Mouse (Mus musculus): Measurements from ENCODE around the gene Rabl3.

The Rabl3 gene

DNA sequence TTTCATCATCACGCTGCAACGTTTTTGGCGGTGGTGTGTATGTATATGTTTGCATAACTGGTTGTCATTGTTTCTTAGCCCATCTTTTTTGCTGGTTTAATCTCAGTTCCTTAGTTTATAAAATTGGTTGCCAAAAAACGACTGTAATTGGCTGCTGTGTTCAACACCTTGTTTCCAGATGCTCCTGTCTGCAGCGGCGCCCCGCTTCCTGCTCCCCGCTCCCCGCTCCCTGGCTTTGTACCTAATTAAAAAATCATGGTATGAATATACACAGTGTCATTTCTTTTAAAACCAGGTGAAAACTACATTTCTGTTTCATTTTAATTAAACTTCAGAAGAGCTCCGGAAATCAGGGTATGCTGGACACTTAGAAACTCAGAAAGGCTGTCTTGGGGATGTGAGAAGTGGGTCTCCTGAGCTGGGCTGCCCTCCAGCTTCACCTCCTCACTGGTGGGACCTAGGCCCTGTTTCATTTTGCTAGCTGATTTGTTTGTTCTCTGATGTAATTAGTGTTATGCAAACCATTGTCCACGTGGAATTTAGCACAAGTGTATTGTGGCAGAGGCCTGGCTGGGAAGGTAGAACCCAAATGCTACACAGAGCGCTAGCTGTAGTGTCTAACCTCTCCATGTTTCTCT lies 32.6 kb downstream of the Rabl3 start:
- TF ChIP-seq GATA4 (IDR thresholded peaks at IDR 0.05; ENCODE audit: insufficient replicate concordance, low read length): no peak

DNA sequence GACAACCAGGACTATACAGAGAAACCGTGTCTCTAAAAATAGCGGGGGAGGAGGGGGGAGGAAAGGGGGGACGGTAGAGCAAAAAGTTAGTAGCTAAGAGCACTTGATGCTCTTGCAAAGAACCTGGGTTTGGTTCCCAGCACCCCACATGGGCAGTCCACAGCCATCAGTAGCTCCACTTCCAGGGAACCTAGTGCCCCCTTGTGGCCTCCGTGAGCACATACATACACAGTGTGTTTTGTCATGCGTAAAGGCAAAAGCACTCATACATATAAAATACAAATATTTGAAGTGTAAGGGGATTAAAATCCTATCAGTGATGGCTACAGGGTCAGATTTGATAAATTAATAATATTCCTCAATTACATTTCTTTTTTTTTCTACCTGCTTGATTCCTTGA lies 33.4 kb downstream of the Rabl3 start:
- no peak for TF ChIP-seq GATA4 (IDR thresholded peaks at IDR 0.05; ENCODE audit: insufficient replicate concordance, low read length)

DNA sequence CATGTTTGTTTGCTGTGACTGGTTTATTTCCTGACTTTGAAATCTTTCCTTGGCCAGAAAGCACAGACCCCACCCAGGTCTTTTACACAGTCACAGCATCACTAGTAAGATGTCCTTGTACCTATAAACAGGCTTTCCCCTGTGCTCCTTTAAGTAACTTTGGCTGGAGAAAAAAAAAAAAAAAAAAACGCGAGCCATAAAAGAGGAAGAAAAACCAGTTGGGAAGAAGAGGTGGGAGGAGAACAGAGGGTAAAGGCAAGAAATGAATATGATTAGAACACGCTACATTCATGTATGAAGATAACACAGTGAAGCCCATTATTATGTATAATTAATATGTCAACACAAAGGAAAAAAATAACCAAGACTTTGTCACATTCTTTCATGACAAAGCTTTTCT lies 35.6 kb downstream of the Rabl3 start:
- TF ChIP-seq GATA4 (IDR thresholded peaks at IDR 0.05; ENCODE audit: insufficient replicate concordance, low read length): no peak

DNA sequence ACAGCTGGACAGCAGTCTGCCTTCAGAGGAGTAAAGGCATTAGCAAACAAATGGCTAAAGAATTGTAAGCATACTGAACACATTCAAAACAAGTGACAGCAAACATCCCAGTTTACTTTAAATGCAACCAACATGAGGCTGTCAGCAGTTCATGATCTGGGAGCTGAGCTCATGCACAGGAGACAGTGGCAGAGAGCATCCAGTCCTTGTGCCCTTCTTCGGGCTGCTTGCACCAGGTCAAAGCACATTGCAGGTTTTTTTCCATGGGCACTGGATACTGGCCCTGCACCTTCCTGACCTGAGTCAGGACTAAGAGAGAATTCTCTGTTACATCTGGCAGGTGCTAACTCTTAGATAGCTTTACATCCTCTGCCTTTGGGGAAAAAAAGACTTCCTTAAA lies 39.9 kb downstream of the Rabl3 start:
- TF ChIP-seq GATA4 (IDR thresholded peaks at IDR 0.05; ENCODE audit: insufficient replicate concordance, low read length): peak; percentile 27; the same call in 1 of the 2 replicates

DNA sequence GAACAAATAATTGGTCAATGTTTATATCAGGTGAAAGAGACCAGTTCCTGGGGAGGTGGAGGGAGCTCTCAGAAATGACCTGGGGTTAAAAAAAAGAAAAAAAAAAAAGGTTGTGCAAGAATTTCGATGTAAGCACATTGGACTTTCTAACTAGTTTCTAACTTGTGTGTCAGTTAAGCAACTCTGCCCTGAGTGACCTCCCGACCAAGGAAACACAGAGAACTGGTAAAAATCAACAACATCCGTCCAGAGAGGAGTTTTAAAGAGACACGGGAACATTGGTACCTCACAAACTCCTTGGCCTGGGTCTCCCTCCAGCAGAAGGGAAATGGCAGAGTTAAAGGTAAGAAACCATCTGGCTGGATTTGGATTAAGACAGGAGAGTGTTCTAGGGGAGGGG lies 40.3 kb downstream of the Rabl3 start, which contains the start of gene Hgd:
Gene Hgd, plus strand, starts transcription at position 160 of the 400 bp plus-strand sequence.
- no peak for TF ChIP-seq GATA4 (IDR thresholded peaks at IDR 0.05; ENCODE audit: insufficient replicate concordance, low read length)

DNA sequence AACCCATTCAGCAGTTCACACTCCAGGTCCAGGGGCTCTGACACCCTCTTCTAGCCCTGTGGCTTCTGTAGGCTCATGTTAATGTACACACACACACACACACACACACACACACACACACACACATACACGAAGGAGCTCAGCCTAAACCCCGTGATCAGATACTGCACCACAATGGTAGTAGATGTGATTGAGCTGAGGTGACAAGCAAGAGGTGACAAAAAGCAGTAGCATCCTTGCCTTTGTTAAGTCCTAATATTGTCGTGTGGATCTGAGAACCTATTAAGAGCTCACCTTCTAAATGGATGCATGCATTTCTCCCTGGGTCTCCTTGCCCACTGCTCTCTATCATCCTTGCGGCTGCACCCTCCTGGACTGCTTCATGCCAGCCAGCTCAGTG lies 41.0 kb downstream of the Rabl3 start:
- no peak for TF ChIP-seq GATA4 (IDR thresholded peaks at IDR 0.05; ENCODE audit: insufficient replicate concordance, low read length)

DNA sequence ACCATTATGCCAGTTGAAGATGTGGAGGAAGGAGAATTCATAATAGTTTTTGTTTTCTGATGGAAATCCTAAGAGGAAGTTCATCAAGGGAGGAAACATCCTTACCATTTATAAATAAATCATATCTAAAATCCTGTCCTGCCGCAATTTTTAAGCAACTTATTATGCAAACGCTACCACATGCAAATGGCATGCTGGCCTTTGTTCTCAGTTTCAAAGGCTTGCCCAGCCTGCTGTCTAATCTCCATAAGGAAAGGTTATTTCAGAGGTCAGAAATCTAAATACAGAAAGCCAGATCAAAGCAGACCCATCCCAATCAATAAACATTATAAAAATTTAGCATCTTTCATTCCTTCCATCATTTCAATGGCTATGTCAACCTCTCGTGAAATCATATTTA lies 42.2 kb downstream of the Rabl3 start:
- no peak for TF ChIP-seq GATA4 (IDR thresholded peaks at IDR 0.05; ENCODE audit: insufficient replicate concordance, low read length)

DNA sequence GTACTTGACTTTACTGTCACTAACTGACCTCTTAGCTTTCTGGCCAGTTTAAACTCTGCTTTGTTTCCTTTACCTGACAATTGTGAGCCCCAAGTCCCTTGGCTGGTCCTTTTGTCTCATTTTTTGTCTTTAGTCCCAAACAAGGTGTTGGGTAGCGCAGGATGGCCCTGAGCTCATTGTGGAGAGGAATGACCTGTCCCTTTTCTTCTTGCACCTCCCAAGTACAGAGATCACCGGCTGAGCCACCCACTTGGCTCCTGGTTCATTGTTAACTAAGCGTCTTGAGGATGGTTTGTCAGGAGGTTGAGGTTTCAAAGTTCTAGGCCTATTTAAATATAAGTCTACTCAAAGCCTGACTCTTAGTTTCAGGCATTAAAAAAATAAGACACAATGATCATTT lies 43.6 kb downstream of the Rabl3 start:
- no peak for TF ChIP-seq GATA4 (IDR thresholded peaks at IDR 0.05; ENCODE audit: insufficient replicate concordance, low read length)

DNA sequence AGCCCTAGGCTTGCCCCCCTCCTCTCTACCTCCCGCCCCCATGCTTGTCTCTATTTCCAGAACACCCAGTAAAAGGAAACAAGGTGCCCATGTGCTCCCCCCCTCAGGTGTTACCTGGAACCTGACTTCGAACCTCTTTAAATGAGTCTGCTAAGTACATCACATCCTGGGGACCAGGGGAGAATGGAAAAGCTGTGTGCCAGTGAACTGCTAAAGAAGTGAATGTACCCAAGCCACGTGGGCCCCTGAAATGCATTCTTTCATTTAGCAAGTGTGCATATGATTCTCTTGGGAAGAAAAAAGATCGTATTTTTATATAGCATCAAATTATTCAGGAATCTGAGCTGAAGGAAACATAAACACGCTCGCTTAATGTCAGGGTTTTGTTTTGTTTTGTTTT lies 44.1 kb downstream of the Rabl3 start:
- no peak for TF ChIP-seq GATA4 (IDR thresholded peaks at IDR 0.05; ENCODE audit: insufficient replicate concordance, low read length)

DNA sequence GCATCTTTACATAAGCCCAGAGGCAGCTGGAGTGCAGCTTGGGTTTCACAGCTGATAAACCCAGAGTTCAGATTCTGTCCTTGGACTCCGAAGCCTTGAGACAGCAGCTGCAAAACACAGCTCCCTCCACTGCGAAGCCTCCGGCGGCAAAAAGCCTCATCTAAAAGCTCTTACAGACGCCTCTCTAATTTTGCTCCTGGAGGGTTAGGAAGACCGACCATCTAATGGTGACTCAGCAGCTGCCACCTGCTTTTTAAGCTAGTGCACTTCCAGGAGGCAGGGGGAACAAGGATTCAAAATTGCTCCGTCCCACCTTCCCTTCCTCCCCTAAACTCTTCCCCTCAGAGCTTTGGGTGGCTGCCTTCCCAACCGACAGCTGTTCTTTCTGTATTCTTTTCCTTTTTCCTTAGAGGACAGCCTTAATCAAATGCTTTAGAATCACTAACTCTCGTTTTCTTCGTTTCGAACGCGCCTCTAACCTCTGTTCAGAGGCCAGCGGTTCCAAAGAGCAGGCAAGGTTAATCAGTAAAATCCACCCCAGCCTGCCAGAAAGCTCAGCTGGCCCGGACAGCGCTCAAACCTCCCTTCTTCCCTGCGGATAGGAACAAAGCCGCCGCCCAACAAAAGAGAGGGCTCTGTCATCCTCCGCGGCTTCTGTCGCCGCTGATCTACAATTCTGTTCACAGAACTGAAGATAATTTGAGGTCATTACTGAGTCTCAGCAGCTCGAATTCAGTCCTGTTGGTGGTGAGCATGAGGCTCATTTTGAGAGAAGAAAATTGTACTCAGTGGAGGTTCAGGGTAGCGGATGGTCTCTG lies 44.7 kb downstream of the Rabl3 start:
- TF ChIP-seq GATA4 (IDR thresholded peaks at IDR 0.05; ENCODE audit: insufficient replicate concordance, low read length): no peak

DNA sequence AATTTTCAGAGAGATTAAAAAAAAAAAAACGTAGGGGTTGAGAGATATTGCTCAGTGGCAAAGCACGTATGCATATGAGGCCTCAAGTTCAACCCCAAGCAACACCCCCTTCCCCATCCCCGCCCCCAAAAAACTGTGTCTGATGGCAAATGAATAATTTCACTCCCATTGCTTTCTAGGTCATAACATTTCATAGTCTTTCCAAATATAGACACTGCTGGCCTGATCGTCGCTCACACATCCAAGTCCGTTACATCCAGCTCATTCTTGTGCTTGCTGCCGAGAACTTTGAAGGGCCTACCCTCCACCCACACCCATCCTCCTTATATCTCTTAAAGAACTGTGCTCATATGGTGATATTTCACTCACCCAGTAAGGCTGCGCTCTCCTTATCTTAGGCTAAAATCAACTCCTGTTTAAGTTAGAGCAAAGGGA lies 45.5 kb downstream of the Rabl3 start:
- TF ChIP-seq GATA4 (IDR thresholded peaks at IDR 0.05; ENCODE audit: insufficient replicate concordance, low read length): no peak

DNA sequence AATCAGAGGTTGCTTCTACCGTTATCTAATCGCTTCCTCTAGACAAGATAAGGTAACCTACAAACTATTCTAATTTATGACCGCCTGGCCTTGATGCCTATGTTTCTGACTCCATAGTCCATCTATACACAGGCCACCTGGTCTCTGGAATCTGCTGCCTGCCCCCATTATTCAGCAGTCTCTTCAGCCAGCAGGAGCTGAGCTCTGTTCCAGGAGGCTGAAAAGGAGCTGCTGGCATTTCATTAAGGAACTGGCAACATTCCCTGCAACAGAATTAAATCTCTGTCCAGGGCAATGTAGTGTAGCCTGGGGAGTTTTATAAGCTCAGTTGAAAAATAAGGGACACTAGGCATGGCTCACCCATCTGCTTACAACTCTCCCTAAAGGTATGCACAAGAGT lies 51.2 kb downstream of the Rabl3 start:
- TF ChIP-seq GATA4 (IDR thresholded peaks at IDR 0.05; ENCODE audit: insufficient replicate concordance, low read length): no peak

DNA sequence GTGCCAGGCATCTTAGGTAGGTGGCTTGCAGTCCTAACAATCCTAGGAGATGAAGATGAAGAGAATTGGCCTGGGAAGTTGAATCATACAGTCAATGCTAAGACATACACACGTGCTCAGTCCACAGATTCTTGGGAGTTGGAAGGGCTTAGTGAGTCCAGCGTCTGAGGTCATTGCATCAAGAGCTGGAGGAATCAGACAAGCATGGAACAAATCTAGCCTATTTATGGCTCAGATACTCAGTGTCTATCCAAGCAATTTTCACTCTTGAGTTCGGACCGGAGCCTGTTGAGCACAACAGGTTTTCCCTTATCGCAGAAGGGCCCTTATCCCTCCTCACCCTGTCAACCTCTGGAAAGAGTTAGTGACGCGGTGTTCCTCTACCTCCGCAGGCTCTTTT lies 51.9 kb downstream of the Rabl3 start:
- TF ChIP-seq GATA4 (IDR thresholded peaks at IDR 0.05; ENCODE audit: insufficient replicate concordance, low read length): no peak

DNA sequence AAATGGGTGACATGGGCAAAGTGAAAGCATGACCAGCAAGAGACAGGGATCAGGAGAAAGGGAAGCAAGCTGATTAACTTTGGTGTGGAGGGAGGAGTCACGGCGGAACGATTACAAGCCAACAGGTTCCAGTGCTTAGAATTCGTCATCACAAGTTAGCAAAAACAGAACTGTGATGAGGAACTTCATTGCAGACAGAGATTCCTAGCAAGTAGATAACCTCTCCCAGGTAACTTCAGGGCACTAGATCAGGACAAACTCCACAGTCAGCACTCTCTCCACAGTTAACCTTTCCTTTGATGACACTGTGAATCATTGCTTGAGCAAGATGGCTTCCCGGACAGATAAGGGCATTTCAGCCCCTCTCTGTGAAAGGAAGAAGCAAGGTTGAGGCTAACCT lies 57.7 kb downstream of the Rabl3 start:
- 0 out of 2 replicates have a peak, but pooled peaks have one; percentile 5 for TF ChIP-seq GATA4 (IDR thresholded peaks at IDR 0.05; ENCODE audit: insufficient replicate concordance, low read length)

DNA sequence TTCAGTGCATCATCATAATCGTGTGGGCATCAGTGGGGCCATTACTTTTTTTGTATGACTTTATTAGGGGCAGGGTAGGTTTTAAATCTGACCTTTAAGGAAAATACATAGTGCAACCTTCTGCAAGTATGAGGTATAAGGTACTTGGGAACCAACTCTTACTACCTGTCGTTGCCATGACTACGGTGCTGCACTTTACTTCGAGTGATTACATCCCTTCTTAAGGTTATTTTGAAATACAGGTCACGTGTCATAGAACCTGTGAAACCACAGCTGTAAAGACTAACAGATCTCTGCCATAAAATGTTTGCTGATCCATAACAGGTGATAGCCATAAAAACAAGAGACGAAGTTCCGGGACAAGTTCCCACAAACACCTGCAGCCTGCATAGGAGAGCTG lies 58.8 kb downstream of the Rabl3 start:
- TF ChIP-seq GATA4 (IDR thresholded peaks at IDR 0.05; ENCODE audit: insufficient replicate concordance, low read length): no peak

DNA sequence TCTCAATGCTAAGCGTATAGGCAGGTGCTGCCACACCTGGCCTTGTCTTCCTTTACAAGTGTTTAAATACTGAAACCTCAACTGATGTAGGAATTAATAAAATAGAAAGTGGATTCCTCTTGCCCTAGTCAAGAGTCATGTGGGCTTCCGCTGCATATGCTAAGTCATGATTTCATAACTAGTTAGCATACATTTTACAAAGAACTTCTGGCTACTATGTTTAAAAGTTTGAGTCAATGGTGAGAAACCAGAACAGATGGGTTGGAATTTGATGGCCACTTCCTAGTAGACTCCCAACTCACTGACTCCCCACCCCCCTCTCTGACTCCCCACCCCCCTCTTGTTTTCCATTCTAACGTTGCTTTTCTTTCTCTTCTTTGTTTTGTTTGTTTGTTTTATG lies 59.6 kb downstream of the Rabl3 start:
- TF ChIP-seq GATA4 (IDR thresholded peaks at IDR 0.05; ENCODE audit: insufficient replicate concordance, low read length): no peak
